Mouse (Mus musculus): ENCODE data around the gene Scarf2. TPM values are rescaled to one million over a fixed set of nuclear protein-coding genes. Genes with fewer than 3 reads are reported as not detected.

Scarf2 gene
- total RNA-seq, 1 experiment, result 8.1 TPM

DNA sequence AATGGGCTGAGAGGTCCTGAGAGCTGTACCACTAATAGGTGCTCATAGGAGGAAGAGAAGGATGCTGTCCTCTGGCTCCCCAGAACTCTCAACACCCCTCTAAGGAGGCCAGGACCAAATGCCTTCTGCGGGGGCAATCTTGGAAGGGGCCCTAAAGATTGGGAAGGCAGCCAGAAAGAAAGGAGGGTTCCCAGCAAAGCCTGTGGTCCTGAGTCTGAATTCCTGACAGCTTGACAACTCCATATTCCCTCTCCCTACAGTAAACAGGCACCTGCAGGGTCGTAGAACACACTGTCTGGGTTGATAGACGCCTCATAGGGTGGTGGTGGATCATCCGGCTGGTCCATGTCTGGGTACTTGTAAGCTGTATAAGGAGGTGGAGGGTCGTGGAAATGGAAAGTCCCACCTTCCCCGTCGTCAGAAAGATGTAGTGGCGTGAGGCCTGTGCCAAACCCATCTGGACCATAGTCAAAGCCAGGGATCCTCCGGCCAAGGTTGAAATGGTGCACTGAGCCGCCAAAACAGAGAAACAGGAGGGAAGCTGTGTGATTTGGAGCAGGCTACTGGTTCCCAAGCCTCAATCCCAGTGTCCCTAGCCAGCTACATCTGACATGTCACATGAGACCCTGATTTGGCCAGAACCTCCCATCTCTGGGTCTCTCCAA is 46.8 kb downstream of the Scarf2 start:
- H3K9ac ChIP-seq (ENCODE audit: insufficient read depth, low read depth, low read length, poor library complexity, severe bottlenecking), result no peak overlapping the region
- no peak for DNase-seq (ENCODE audit: low read depth, low spot score)
- no peaks in the 10 kb centered on the region for H3K4me1 ChIP-seq (ENCODE audit: control insufficient read depth in 2 of 2, insufficient read depth in 2 of 2, low read length in 2 of 2, poor library complexity in 1 of 2)
- TF ChIP-seq MAFK (IDR thresholded peaks at IDR 0.05; ENCODE audit: insufficient read depth, low read depth, low read length) (no peak), ZNF384 (IDR thresholded peaks at IDR 0.05; ENCODE audit: low read depth, low read length) (no peak), HCFC1 (IDR thresholded peaks at IDR 0.05; ENCODE audit: borderline replicate concordance, insufficient read depth, low read length) (no peak), ZC3H11A (IDR thresholded peaks at IDR 0.05; ENCODE audit: borderline replicate concordance, low read depth, low read length) (no peak), CHD2 (IDR thresholded peaks at IDR 0.05; ENCODE audit: low read depth, low read length) (no peak)
- H3K9me3 ChIP-seq (ENCODE audit: control insufficient read depth, insufficient read depth, low read depth, low read length), result no peaks in the 10 kb centered on the region
- in situ Hi-C loops (cut with MboI; ENCODE audit: low sequenced_read_pairs in 2 of 2, unreplicated experiment in 2 of 2), result no loop called here
- H3K36me3 ChIP-seq (ENCODE audit: control insufficient read depth, insufficient read depth, low read length, poor library complexity, severe bottlenecking), result peaks cover 48% of the 10 kb centered on the region
- no peak overlapping the region for H3K27ac ChIP-seq (ENCODE audit: insufficient read depth, low read depth, low read length, poor library complexity, severe bottlenecking)
- no peak overlapping the region for H3K4me3 ChIP-seq (ENCODE audit: insufficient read depth in 1 of 2, low read depth in 1 of 2, low read length in 2 of 2, poor library complexity in 1 of 2, severe bottlenecking in 1 of 2)

DNA sequence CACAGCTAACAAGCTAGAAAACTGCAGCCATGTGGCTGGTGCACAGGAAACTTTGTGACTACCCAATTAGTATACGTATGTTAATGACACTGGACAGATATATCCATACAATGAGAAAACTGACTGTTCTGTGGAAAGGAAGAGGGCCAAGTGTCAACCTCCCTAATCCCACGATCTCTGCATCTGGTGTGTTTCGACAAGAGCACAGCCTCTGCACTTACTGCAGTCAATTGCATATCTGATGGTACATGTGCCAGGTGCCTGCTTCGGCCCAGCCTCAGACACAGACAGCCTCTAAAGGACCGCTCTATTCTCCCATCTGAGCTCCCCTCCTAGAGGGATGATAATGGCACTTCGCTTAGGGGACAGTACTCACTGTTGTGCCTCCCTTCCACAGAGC is 51.3 kb downstream of the Scarf2 start:
- H3K27ac ChIP-seq (ENCODE audit: insufficient read depth, low read depth, low read length, poor library complexity, severe bottlenecking), result no peak overlapping the region
- H3K9me3 ChIP-seq (ENCODE audit: control insufficient read depth, insufficient read depth, low read depth, low read length), result no peaks in the 10 kb centered on the region
- no peaks in the 10 kb centered on the region for H3K4me1 ChIP-seq (ENCODE audit: control insufficient read depth in 2 of 2, insufficient read depth in 2 of 2, low read length in 2 of 2, poor library complexity in 1 of 2)
- in situ Hi-C loops (cut with MboI; ENCODE audit: low sequenced_read_pairs in 2 of 2, unreplicated experiment in 2 of 2), result no loop called here
- peaks cover 41% of the 10 kb centered on the region for H3K36me3 ChIP-seq (ENCODE audit: control insufficient read depth, insufficient read depth, low read length, poor library complexity, severe bottlenecking)
- TF ChIP-seq CHD2 (IDR thresholded peaks at IDR 0.05; ENCODE audit: low read depth, low read length) (no peak), ZNF384 (IDR thresholded peaks at IDR 0.05; ENCODE audit: low read depth, low read length) (no peak), ZC3H11A (IDR thresholded peaks at IDR 0.05; ENCODE audit: borderline replicate concordance, low read depth, low read length) (no peak), HCFC1 (IDR thresholded peaks at IDR 0.05; ENCODE audit: borderline replicate concordance, insufficient read depth, low read length) (no peak), MAFK (IDR thresholded peaks at IDR 0.05; ENCODE audit: insufficient read depth, low read depth, low read length) (no peak)
- no peak overlapping the region for H3K4me3 ChIP-seq (ENCODE audit: insufficient read depth in 1 of 2, low read depth in 1 of 2, low read length in 2 of 2, poor library complexity in 1 of 2, severe bottlenecking in 1 of 2)
- no peak for DNase-seq (ENCODE audit: low read depth, low spot score)
- no peak overlapping the region for H3K9ac ChIP-seq (ENCODE audit: insufficient read depth, low read depth, low read length, poor library complexity, severe bottlenecking)

DNA sequence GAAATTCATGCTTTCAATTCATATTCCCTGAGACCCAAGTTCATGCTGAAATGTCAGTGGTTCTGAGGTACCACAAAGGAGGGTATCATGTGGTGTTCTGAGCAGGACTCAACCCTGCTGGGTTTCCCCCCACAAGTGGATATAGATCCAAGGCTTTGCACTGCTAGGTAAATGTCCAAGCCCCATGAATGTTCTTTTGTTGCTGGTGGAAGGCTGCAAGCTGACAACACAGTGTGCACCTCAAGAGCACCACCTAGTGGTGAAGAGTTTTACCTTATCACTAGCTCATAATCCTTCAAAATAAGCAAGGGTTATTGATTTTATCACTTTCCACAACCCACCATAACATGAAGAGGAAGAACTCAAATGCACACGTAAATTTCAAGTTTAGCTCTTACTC is 51.8 kb downstream of the Scarf2 start:
- in situ Hi-C loops (cut with MboI; ENCODE audit: low sequenced_read_pairs in 2 of 2, unreplicated experiment in 2 of 2), result no loop called here
- Histone ChIP-seq H3K4me1 (ENCODE audit: control insufficient read depth in 2 of 2, insufficient read depth in 2 of 2, low read length in 2 of 2, poor library complexity in 1 of 2) (no peaks in the 10 kb centered on the region), H3K4me3 (ENCODE audit: insufficient read depth in 1 of 2, low read depth in 1 of 2, low read length in 2 of 2, poor library complexity in 1 of 2, severe bottlenecking in 1 of 2) (no peak overlapping the region), H3K9me3 (ENCODE audit: control insufficient read depth, insufficient read depth, low read depth, low read length) (no peaks in the 10 kb centered on the region), H3K27ac (ENCODE audit: insufficient read depth, low read depth, low read length, poor library complexity, severe bottlenecking) (no peak overlapping the region), H3K36me3 (ENCODE audit: control insufficient read depth, insufficient read depth, low read length, poor library complexity, severe bottlenecking) (peaks cover 37% of the 10 kb centered on the region), H3K9ac (ENCODE audit: insufficient read depth, low read depth, low read length, poor library complexity, severe bottlenecking) (no peak overlapping the region)
- TF ChIP-seq ZC3H11A (IDR thresholded peaks at IDR 0.05; ENCODE audit: borderline replicate concordance, low read depth, low read length), result no peak
- TF ChIP-seq MAFK (IDR thresholded peaks at IDR 0.05; ENCODE audit: insufficient read depth, low read depth, low read length), result no peak
- no peak for DNase-seq (ENCODE audit: low read depth, low spot score)

DNA sequence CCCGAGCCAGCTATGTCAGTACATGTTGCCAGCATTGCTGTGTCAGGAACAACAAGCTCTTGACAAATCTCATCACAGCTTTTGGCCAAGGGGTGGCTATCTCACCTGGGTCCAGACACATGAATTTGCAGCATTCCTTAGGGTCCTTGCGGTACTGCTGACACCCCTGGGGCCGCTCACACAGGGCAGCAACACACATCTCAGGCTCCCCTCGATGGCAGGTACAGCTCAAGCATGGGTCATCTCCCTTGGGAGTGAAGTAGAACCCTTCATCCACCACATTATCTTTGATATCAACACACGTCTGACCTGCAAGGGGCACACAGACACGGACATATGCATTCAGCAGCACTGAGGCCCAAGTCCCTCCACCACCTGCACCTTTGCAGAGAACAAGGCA is 52.4 kb downstream of the Scarf2 start:
- no peaks in the 10 kb centered on the region for H3K9me3 ChIP-seq (ENCODE audit: control insufficient read depth, insufficient read depth, low read depth, low read length)
- TF ChIP-seq HCFC1 (IDR thresholded peaks at IDR 0.05; ENCODE audit: borderline replicate concordance, insufficient read depth, low read length), result no peak
- TF ChIP-seq ZNF384 (IDR thresholded peaks at IDR 0.05; ENCODE audit: low read depth, low read length), result no peak
- TF ChIP-seq ZC3H11A (IDR thresholded peaks at IDR 0.05; ENCODE audit: borderline replicate concordance, low read depth, low read length), result no peak
- TF ChIP-seq CHD2 (IDR thresholded peaks at IDR 0.05; ENCODE audit: low read depth, low read length), result no peak
- no peak for TF ChIP-seq MAFK (IDR thresholded peaks at IDR 0.05; ENCODE audit: insufficient read depth, low read depth, low read length)
- H3K9ac ChIP-seq (ENCODE audit: insufficient read depth, low read depth, low read length, poor library complexity, severe bottlenecking), result no peak overlapping the region
- H3K4me1 ChIP-seq (ENCODE audit: control insufficient read depth in 2 of 2, insufficient read depth in 2 of 2, low read length in 2 of 2, poor library complexity in 1 of 2), result no peaks in the 10 kb centered on the region
- H3K4me3 ChIP-seq (ENCODE audit: insufficient read depth in 1 of 2, low read depth in 1 of 2, low read length in 2 of 2, poor library complexity in 1 of 2, severe bottlenecking in 1 of 2), result no peak overlapping the region
- no peak overlapping the region for H3K27ac ChIP-seq (ENCODE audit: insufficient read depth, low read depth, low read length, poor library complexity, severe bottlenecking)
- peaks cover 32% of the 10 kb centered on the region for H3K36me3 ChIP-seq (ENCODE audit: control insufficient read depth, insufficient read depth, low read length, poor library complexity, severe bottlenecking)
- no peak for DNase-seq (ENCODE audit: low read depth, low spot score)
- in situ Hi-C loops (cut with MboI; ENCODE audit: low sequenced_read_pairs in 2 of 2, unreplicated experiment in 2 of 2), result no loop called here

DNA sequence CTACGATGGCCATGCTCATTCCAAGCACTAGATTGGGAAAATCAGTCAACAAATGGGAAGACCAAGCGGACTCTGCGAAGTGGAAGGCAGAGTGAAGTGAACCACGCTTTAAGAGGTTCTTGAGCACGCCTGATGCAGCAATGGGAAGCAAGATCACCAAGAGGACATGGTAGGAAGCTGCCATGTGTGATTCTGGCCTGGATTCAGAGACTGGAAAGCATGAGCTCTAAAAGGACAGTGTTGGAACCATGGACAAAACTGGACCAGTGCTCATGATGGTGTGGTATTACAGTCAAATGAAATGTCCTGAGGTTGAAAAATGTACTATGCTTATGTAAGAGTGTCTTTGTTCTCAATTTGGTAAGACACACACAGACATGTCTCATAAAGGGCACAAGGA is 54.2 kb downstream of the Scarf2 start:
- in situ Hi-C loops (cut with MboI; ENCODE audit: low sequenced_read_pairs in 2 of 2, unreplicated experiment in 2 of 2), result no loop called here
- peaks cover 28% of the 10 kb centered on the region for H3K36me3 ChIP-seq (ENCODE audit: control insufficient read depth, insufficient read depth, low read length, poor library complexity, severe bottlenecking)
- no peak for DNase-seq (ENCODE audit: low read depth, low spot score)
- H3K27ac ChIP-seq (ENCODE audit: insufficient read depth, low read depth, low read length, poor library complexity, severe bottlenecking), result no peak overlapping the region
- TF ChIP-seq ZNF384 (IDR thresholded peaks at IDR 0.05; ENCODE audit: low read depth, low read length), result no peak
- TF ChIP-seq MAFK (IDR thresholded peaks at IDR 0.05; ENCODE audit: insufficient read depth, low read depth, low read length), result no peak
- no peak for TF ChIP-seq CHD2 (IDR thresholded peaks at IDR 0.05; ENCODE audit: low read depth, low read length)
- no peak for TF ChIP-seq HCFC1 (IDR thresholded peaks at IDR 0.05; ENCODE audit: borderline replicate concordance, insufficient read depth, low read length)
- TF ChIP-seq ZC3H11A (IDR thresholded peaks at IDR 0.05; ENCODE audit: borderline replicate concordance, low read depth, low read length), result no peak
- no peak overlapping the region for H3K4me3 ChIP-seq (ENCODE audit: insufficient read depth in 1 of 2, low read depth in 1 of 2, low read length in 2 of 2, poor library complexity in 1 of 2, severe bottlenecking in 1 of 2)
- no peak overlapping the region for H3K9ac ChIP-seq (ENCODE audit: insufficient read depth, low read depth, low read length, poor library complexity, severe bottlenecking)
- no peaks in the 10 kb centered on the region for H3K9me3 ChIP-seq (ENCODE audit: control insufficient read depth, insufficient read depth, low read depth, low read length)
- H3K4me1 ChIP-seq (ENCODE audit: control insufficient read depth in 2 of 2, insufficient read depth in 2 of 2, low read length in 2 of 2, poor library complexity in 1 of 2), result no peaks in the 10 kb centered on the region
